Mouse (Mus musculus) left cerebral cortex, adult 2 months (tissue): ENCODE data around the gene Edc4. TPM values are rescaled to one million over a fixed set of nuclear protein-coding genes. Genes with fewer than 3 reads are reported as not detected.

Experiments
- DNase-seq, 2 experiments: peaks; one replicate each; pipeline ENCODE4 v3.0.0; 2021 to 2022; ENCODE audit warnings: low spot score in 2 of 2, mixed read lengths in 1 of 2; ENCODE audit errors: extremely low spot score in 1 of 2
- H3K27ac ChIP-seq: fragments of 200-600 bp; 2 replicates; pipeline ENCODE4 v1.8.1; 2022
- H3K4me3 ChIP-seq: fragments of 200-600 bp; 2 replicates; pipeline ENCODE4 v1.8.1; 2022
- CTCF ChIP-seq: fragments of 200-600 bp; IDR thresholded peaks from 2 replicates; pipeline ENCODE4 v1.8.1; 2022; ENCODE audit warnings: antibody characterized with exemption, mild to moderate bottlenecking, moderate library complexity
- intact Hi-C: fragments of 180-260 bp; cut with DNase I; formaldehyde crosslinking; loops from one replicate; pipeline ENCODE4 v1.15.1; 2025
- total RNA-seq, 2 experiments: library from RNA; stranded (reverse); gene quantifications; 2 replicates each; pipeline ENCODE4 v1.2.3; 2021

Gene Edc4
- total RNA-seq, 2 experiments from 2014 or later = 64.4 to 68.5 TPM

- intact Hi-C loops = no loop called here
- no peak for TF ChIP-seq CTCF
- DNase-seq = no peak
- H3K27ac ChIP-seq = no peak overlapping the region
- H3K4me3 ChIP-seq = no peak overlapping the region
These were observed 51.8 kb downstream of the Edc4 start for GRCm38 (mm10) chr8:105932525-105932924.

GRCm38 (mm10) chr8:105933762-105934161 is 53.1 kb downstream of the Edc4 start, which contains the start of gene Ctrl:
Gene Ctrl, minus strand, starts transcription at chr8:105933862.
- H3K4me3 ChIP-seq = no peak within 1 kb of the TSS
- no peak within 1 kb of the TSS for H3K27ac ChIP-seq
- no peak for TF ChIP-seq CTCF
- DNase-seq = no peak
- intact Hi-C loops = no loop called here

GRCm38 (mm10) chr8:105935105-105935504 is 54.4 kb downstream of the Edc4 start:
- TF ChIP-seq CTCF = no peak
- DNase-seq = no peak
- H3K4me3 ChIP-seq = no peak overlapping the region
- intact Hi-C loops = no loop called here
- H3K27ac ChIP-seq = no peak overlapping the region

GRCm38 (mm10) chr8:105935863-105936603 is 55.4 kb downstream of the Edc4 start:
- peak overlapping the region; percentile 98 for H3K27ac ChIP-seq
- intact Hi-C loops = no loop called here
- H3K4me3 ChIP-seq = peak overlapping the region; percentile 70
- no peak for DNase-seq
- TF ChIP-seq CTCF = no peak

- TF ChIP-seq CTCF = no peak
- H3K27ac ChIP-seq = peak overlapping the region; percentile 98
- H3K4me3 ChIP-seq = peak overlapping the region; percentile 70
- intact Hi-C loops = no loop called here
- peak; percentile 84 to 86 for DNase-seq
These were observed 56.3 kb downstream of the Edc4 start for GRCm38 (mm10) chr8:105936866-105937475.

GRCm38 (mm10) chr8:105937496-105938305 is 57.0 kb downstream of the Edc4 start:
- peak in 1 of 2 experiments; percentile 53 for DNase-seq
- TF ChIP-seq CTCF = no peak
- Histone ChIP-seq H3K4me3 (peak overlapping the region; percentile 70), H3K27ac (peak overlapping the region; percentile 98)
- intact Hi-C loops = no loop called here

- peak within 1 kb of the TSS; percentile 98 for H3K27ac ChIP-seq
- intact Hi-C loops = no loop called here
- no peak for DNase-seq
- peak within 1 kb of the TSS; percentile 70 for H3K4me3 ChIP-seq
- TF ChIP-seq CTCF = no peak
These were observed 57.6 kb downstream of the Edc4 start, which contains the start of gene Psmb10 for GRCm38 (mm10) chr8:105938306-105938669. Gene Psmb10, minus strand, starts transcription at chr8:105938444.

GRCm38 (mm10) chr8:105942026-105942425 is 61.3 kb downstream of the Edc4 start:
- no peak overlapping the region for H3K27ac ChIP-seq
- intact Hi-C loops = no loop called here
- TF ChIP-seq CTCF = no peak

GRCm38 (mm10) chr8:105942542-105942941 is 61.9 kb downstream of the Edc4 start:
- Histone ChIP-seq H3K27ac (no peak overlapping the region; the same call in 1 of the 2 replicates), H3K4me3 (no peak overlapping the region)
- no peak for TF ChIP-seq CTCF
- no peak for DNase-seq
- intact Hi-C loops = no loop called here

More at GRCm38 (mm10) chr8:105942026-105942425, 61.3 kb downstream of the Edc4 start:
- H3K4me3 ChIP-seq = no peak overlapping the region
- DNase-seq = no peak

- H3K4me3 ChIP-seq = peak within 1 kb of the TSS; percentile 10; the same call in 1 of the 2 replicates
- DNase-seq = peak in 1 of 2 experiments; percentile 42
These were observed 62.6 kb downstream of the Edc4 start, which contains the start of gene Lcat for GRCm38 (mm10) chr8:105943321-105943739. Gene Lcat, minus strand, starts transcription at chr8:105943382.

More at GRCm38 (mm10) chr8:105943321-105943739, 62.6 kb downstream of the Edc4 start, which contains the start of gene Lcat:
- TF ChIP-seq CTCF = no peak
- intact Hi-C loops = no loop called here
- peak within 1 kb of the TSS; percentile 63 for H3K27ac ChIP-seq

Other genes with a start within 250 kb of the Edc4 start
- gene Ctcf, start 244.3 kb upstream of the Edc4 start, total RNA-seq = 10 to 100 TPM; 67.4 to 70.2 TPM
- gene Agrp, start 243.5 kb upstream of the Edc4 start, total RNA-seq = not detected
- 10 to 100 TPM; 60.4 to 65.0 TPM for gene Carmil2, start 194.6 kb upstream of the Edc4 start, total RNA-seq
- 10 to 100 TPM; 51.7 to 56.6 TPM for gene Acd, start 179.8 kb upstream of the Edc4 start, total RNA-seq
- 10 to 100 TPM; 43.0 to 47.2 TPM for gene Pard6a, start 179.7 kb upstream of the Edc4 start, total RNA-seq
- under 1 TPM in 1 of 2 experiments, not detected in 1; 0.29 TPM for gene 4933405L10Rik, start 173.2 kb upstream of the Edc4 start, total RNA-seq
- 10 to 100 TPM in 1 of 2 experiments, 1 to 10 TPM in 1; 9.6 to 10.6 TPM for gene Enkd1, start 172.7 kb upstream of the Edc4 start, total RNA-seq
- gene Gfod2, start 122.2 kb upstream of the Edc4 start, total RNA-seq = 10 to 100 TPM; 21.0 to 26.0 TPM
- 10 to 100 TPM; 23.7 to 25.2 TPM for gene Ranbp10, start 53.5 kb upstream of the Edc4 start, total RNA-seq
- under 1 TPM in 1 of 2 experiments, not detected in 1; 0.44 TPM for gene Tsnaxip1, start 53.1 kb upstream of the Edc4 start, total RNA-seq
- 10 to 100 TPM; 16.8 to 17.6 TPM for gene Cenpt, start 27.6 kb upstream of the Edc4 start, total RNA-seq
- gene Thap11, start 25.7 kb upstream of the Edc4 start, total RNA-seq = 10 to 100 TPM; 38.1 to 41.0 TPM
- gene Nutf2, start 20.3 kb upstream of the Edc4 start, total RNA-seq = 10 to 100 TPM; 29.4 to 32.8 TPM
- 1 to 10 TPM; 3.5 to 3.7 TPM for gene Nrn1l, start 12.7 kb downstream of the Edc4 start, total RNA-seq
- 1 to 10 TPM; 6.6 to 8.7 TPM for gene Pskh1, start 19.6 kb downstream of the Edc4 start, total RNA-seq
- gene Ctrl, start 53.0 kb downstream of the Edc4 start, total RNA-seq = 1 to 10 TPM; 1.5 to 2.6 TPM
- gene Psmb10, start 57.6 kb downstream of the Edc4 start, total RNA-seq = 10 to 100 TPM; 90.3 to 91.9 TPM
- 10 to 100 TPM; 25.3 to 25.8 TPM for gene Lcat, start 62.5 kb downstream of the Edc4 start, total RNA-seq
- gene Slc12a4, start 85.2 kb downstream of the Edc4 start, total RNA-seq = 10 to 100 TPM; 18.2 to 19.8 TPM
- gene Dpep3, start 98.5 kb downstream of the Edc4 start, total RNA-seq = not detected
- gene Dus2, start 110.5 kb downstream of the Edc4 start, total RNA-seq = 10 to 100 TPM; 19.7 to 21.9 TPM
- not detected for gene Dpep2nb, start 125.1 kb downstream of the Edc4 start, total RNA-seq
- gene Ddx28, start 131.0 kb downstream of the Edc4 start, total RNA-seq = 10 to 100 TPM; 14.1 to 14.9 TPM
- gene Nfatc3, start 178.0 kb downstream of the Edc4 start, total RNA-seq = 10 to 100 TPM; 12.1 to 13.4 TPM